Mouse (Mus musculus) ES-Bruce4 (cell line): ENCODE data around the gene Mllt3.

ENCODE experiments used
- CTCF ChIP-seq: IDR thresholded peaks from one replicate; pipeline ENCODE4 v1.8.1; 2011; ENCODE audit warnings: low read depth, low read length
- POLR2A ChIP-seq: IDR thresholded peaks from one replicate; pipeline ENCODE4 v1.8.1; 2011; ENCODE audit warnings: low read length; ENCODE audit not compliant: insufficient read depth

DNA sequence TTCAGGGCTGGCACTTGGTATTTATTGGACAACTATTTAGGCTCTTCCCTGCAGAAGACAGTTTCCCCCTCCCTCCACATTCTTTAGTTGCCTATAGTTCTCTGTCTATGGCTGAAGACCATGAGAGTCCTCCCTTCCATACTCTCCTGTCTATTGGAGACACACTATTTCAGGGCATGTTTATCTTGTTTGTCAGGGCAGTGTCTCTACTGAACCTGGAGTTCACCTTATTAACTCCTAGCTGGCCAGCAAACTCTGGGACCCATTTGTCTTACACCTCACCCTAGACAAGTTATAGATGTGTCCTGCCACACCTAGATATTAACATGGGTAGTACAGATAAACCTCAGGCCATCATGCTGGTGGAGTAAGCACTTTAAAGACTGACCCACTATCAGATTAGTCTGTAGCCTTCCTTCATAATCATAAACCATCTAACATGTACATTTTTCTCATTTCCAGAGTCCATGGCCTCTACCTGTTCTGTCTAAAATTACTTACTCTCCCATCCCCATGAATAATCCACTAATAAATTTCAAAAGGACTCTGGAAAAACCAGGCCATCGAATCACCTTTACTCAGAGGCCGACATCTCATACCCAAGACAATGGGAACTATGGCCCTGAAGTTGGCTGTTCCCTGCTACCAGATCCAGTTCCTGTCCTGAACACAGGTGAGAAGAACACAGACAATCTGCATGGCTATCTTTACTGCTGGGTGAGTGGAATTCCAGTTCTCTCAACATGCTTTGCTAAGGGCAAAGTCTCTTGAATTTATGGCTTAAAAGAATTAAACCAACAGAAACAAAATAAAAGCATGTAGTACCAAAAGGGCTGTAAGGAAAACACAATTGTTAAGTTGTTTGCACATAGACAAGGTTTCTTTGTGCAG is 195.4 kb downstream of the Mllt3 start:
- no peak for TF ChIP-seq CTCF
- no peak for TF ChIP-seq POLR2A
